ENCODE assay signal across 8 mouse cellular contexts in the genomic region with DNA sequence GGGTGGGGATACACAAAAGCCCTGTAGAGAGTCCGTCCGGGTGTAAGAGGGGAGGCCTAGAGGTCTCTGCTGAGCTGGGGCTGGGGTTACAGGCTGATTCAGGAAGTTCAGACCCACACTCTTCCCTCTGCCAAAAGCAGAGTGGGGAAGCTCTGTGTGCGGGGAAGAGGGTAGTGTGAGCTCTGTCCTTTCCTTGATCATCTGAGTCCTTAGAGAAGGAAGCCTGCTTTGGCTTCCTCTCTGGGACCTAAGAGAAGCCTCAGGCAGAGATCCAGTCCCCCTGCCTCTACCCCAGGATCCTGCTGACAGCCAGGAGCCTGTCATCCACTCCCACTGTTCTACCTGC. TPM values are rescaled to one million over a fixed set of nuclear protein-coding genes. Genes with fewer than 3 reads are reported as not detected.
DNase-seq lines count a peak whose midpoint lies in the region; ATAC-seq and TF ChIP-seq lines count a peak whose summit lies in the region.

No protein-coding gene starts in this region.

- peak overlapping the region; percentile 82 to 93 (median 93) for H3K4me3 ChIP-seq in CH12.LX (replicated peaks in 1 of 3; ENCODE audit: low read depth in 2 of 3, low read length in 2 of 3, poor library complexity in 1 of 3)
- H3K4me3 ChIP-seq in forebrain, embryonic 16.5 days (replicated peaks; ENCODE audit: low read length), result peak overlapping the region; percentile 91
- H3K4me3 ChIP-seq in liver, embryonic 14.5 days (ENCODE audit: insufficient read depth in 1 of 2, low read depth in 2 of 2, low read length in 2 of 2), result no peak overlapping the region

- H3K27ac ChIP-seq in CH12.LX (ENCODE audit: insufficient read depth, low read depth), result no peak overlapping the region
- H3K27ac ChIP-seq in forebrain, embryonic 16.5 days (ENCODE audit: low read length), result no peak overlapping the region
- H3K27ac ChIP-seq in liver, embryonic 14.5 days, result no peak overlapping the region; the same call in 1 of the 2 replicates

- dilution Hi-C loops in CH12.LX (cut with MboI; ENCODE audit: extremely low pct_ligation_motif_present, extremely low pct_unique_long_range_greater_than_20kb, low sequenced_read_pairs), result no loop called here

- H3K4me2 ChIP-seq in CH12.LX (ENCODE audit: insufficient read depth, low read depth, poor library complexity, severe bottlenecking), result peak overlapping the region; percentile 82
- peak overlapping the region; percentile 73 for H3K4me2 ChIP-seq in forebrain, embryonic 16.5 days (ENCODE audit: low read length)
- H3K4me2 ChIP-seq in liver, embryonic 14.5 days (ENCODE audit: low read depth), result peak overlapping the region; percentile 82

- peaks cover 20 to 65% of the 10 kb centered on the region in 2 experiments for H3K36me3 ChIP-seq in CH12.LX (replicated peaks in 1 of 2; ENCODE audit: control insufficient read depth in 1 of 2, insufficient read depth in 1 of 2, low read length in 1 of 2)
- H3K36me3 ChIP-seq in forebrain, embryonic 16.5 days (ENCODE audit: control insufficient read depth, insufficient read depth), result peaks cover 6% of the 10 kb centered on the region; the same call in 1 of the 2 replicates
- H3K36me3 ChIP-seq in liver, embryonic 14.5 days (replicated peaks; ENCODE audit: control insufficient read depth, insufficient read depth, low read depth), result peaks cover 13% of the 10 kb centered on the region

- DNase-seq in heart, adult 11 months, result peak; percentile 95
- no peak for DNase-seq in heart, adult 18-20 months
- DNase-seq in CH12.LX (ENCODE audit: extremely low read depth), result no peak
- no peak for DNase-seq in liver, embryonic 14.5 days (ENCODE audit: low read depth in 3 of 3, low spot score in 3 of 3)
- no peak for DNase-seq in urinary bladder, postnatal 14 days (ENCODE audit: low spot score)
- no peak for DNase-seq in ovary, postnatal 14 days (ENCODE audit: low spot score)

- H3K9me3 ChIP-seq in CH12.LX (replicated peaks; ENCODE audit: low read length), result no peaks in the 10 kb centered on the region
- H3K9me3 ChIP-seq in forebrain, embryonic 16.5 days (ENCODE audit: control insufficient read depth, low read length), result no peaks in the 10 kb centered on the region
- no peaks in the 10 kb centered on the region for H3K9me3 ChIP-seq in liver, embryonic 14.5 days (ENCODE audit: control insufficient read depth, low read length)

- TF ChIP-seq CTCF in CH12.LX (conservative IDR thresholded peaks at IDR 0.05 in 1 of 2, IDR thresholded peaks at IDR 0.05 in 1 of 2; ENCODE audit: low read depth in 2 of 2, low read length in 2 of 2), result no peak
- no peak for TF ChIP-seq CTCF in liver, embryonic 14.5 days (IDR thresholded peaks at IDR 0.05; ENCODE audit: low read depth)

- no peak for TF ChIP-seq EP300 in CH12.LX (IDR thresholded peaks at IDR 0.05; ENCODE audit: low read length)
- TF ChIP-seq EP300 in liver, embryonic 14.5 days (IDR thresholded peaks at IDR 0.05; ENCODE audit: low read depth), result no peak

- TF ChIP-seq POLR2A in CH12.LX (IDR thresholded peaks at IDR 0.05; ENCODE audit: low read depth, low read length), result no peak

- no peak for ATAC-seq in forebrain, embryonic 16.5 days
- ATAC-seq in liver, embryonic 14.5 days (ENCODE audit: insufficient read depth), result no peak
- no peak for ATAC-seq in monocyte, adult 5-6 weeks (replicated peaks; ENCODE audit: insufficient number of reproducible peaks, low FRiP score, low TSS enrichment, poor library complexity, severe bottlenecking)

- H3K9ac ChIP-seq in CH12.LX (ENCODE audit: insufficient read depth, low read depth), result peak overlapping the region; percentile 98
- H3K9ac ChIP-seq in forebrain, embryonic 16.5 days (replicated peaks; ENCODE audit: low read depth, low read length), result peak overlapping the region; percentile 56
- no peak overlapping the region for H3K9ac ChIP-seq in liver, embryonic 14.5 days (replicated peaks)

- peaks cover 22 to 61% of the 10 kb centered on the region in 2 experiments for H3K4me1 ChIP-seq in CH12.LX (ENCODE audit: control insufficient read depth in 1 of 2, insufficient read depth in 2 of 2)
- peaks cover 61% of the 10 kb centered on the region for H3K4me1 ChIP-seq in forebrain, embryonic 16.5 days (replicated peaks; ENCODE audit: control insufficient read depth, insufficient read depth, low read length)
- peaks cover 27 to 54% of the 10 kb centered on the region in 2 experiments for H3K4me1 ChIP-seq in liver, embryonic 14.5 days (replicated peaks; ENCODE audit: control insufficient read depth in 2 of 2, insufficient read depth in 2 of 2, low read length in 1 of 2)

- H3K79me2 ChIP-seq in CH12.LX (replicated peaks; ENCODE audit: control insufficient read depth, extremely low read depth, insufficient read depth, poor library complexity, severe bottlenecking), result peaks cover 82% of the 10 kb centered on the region

- TF ChIP-seq RAD21 in CH12.LX (IDR thresholded peaks at IDR 0.05; ENCODE audit: low read depth, low read length), result no peak

- no peaks in the 10 kb centered on the region for H3K27me3 ChIP-seq in CH12.LX (replicated peaks)
- no peaks in the 10 kb centered on the region for H3K27me3 ChIP-seq in forebrain, embryonic 16.5 days (replicated peaks; ENCODE audit: control insufficient read depth, insufficient read depth, low read length)
- no peaks in the 10 kb centered on the region for H3K27me3 ChIP-seq in liver, embryonic 14.5 days (ENCODE audit: control insufficient read depth, insufficient read depth, low read length)

- in situ Hi-C loops in CH12.LX (cut with MboI; ENCODE audit: low pct_ligation_motif_present, low pct_unique_long_range_greater_than_20kb, low sequenced_read_pairs), result no loop called here

- 47% methylated on average over 3 of the region's 3 CpGs for WGBS in forebrain, embryonic 16.5 days
- 59% methylated on average over 3 of the region's 3 CpGs for WGBS in liver, embryonic 14.5 days (ENCODE audit: insufficient replicate concordance)

TF ChIP-seq in CH12.LX, 34 proteins besides CTCF, POLR2A, EP300 and RAD21:
- TF ChIP-seq NRF1 (IDR thresholded peaks at IDR 0.05; ENCODE audit: low read depth, low read length), result no peak
- TF ChIP-seq TBP (conservative IDR thresholded peaks at IDR 0.05; ENCODE audit: low read depth, low read length), result no peak
- no peak for TF ChIP-seq HCFC1 (IDR thresholded peaks at IDR 0.05; ENCODE audit: low read depth, low read length)
- no peak for TF ChIP-seq ELF1 (IDR thresholded peaks at IDR 0.05; ENCODE audit: low read depth, low read length)
- TF ChIP-seq E2F4 (IDR thresholded peaks at IDR 0.05; ENCODE audit: insufficient replicate concordance, low read depth, low read length), result no peak
- TF ChIP-seq ETS1 (conservative IDR thresholded peaks at IDR 0.05; ENCODE audit: low read depth, low read length), result no peak
- TF ChIP-seq ZC3H11A (IDR thresholded peaks at IDR 0.05; ENCODE audit: low read depth, low read length), result no peak
- no peak for TF ChIP-seq IRF4 (IDR thresholded peaks at IDR 0.05; ENCODE audit: low read depth, low read length)
- TF ChIP-seq MEF2A (IDR thresholded peaks at IDR 0.05; ENCODE audit: borderline replicate concordance, low read depth, low read length), result no peak
- TF ChIP-seq MAX (IDR thresholded peaks at IDR 0.05; ENCODE audit: low read length), result no peak
TF ChIP-seq in CH12.LX: peak in this region for 0.

RNA-seq across cellular contexts. Expression of a gene that starts 4.8 kb away (rescaled TPM):
- 10 to 100 TPM; 33.9 to 38.8 TPM for total RNA-seq in heart, adult 18-20 months (2021)
- total RNA-seq in CH12.LX (2012; rRNA removed) (11.0 and 12.0 TPM in 2 replicates), CH12.LX (2014; rRNA removed) (3.7 and 4.4 TPM in 2 replicates)
- polyA plus RNA-seq in CH12.LX (2012; ENCODE audit: insufficient read length, low read depth), result 23.3 and 24.9 TPM in 2 replicates
- 24.5 and 27.7 TPM in 2 replicates for polyA plus RNA-seq in forebrain, embryonic 16.5 days (2015; fragmentation: Nextera tagmentation; extraction: Ambion mirVana)
- 7.3 and 7.7 TPM in 2 replicates for polyA plus RNA-seq in liver, embryonic 14.5 days (2012; rRNA removed)
- 7.5 and 10.1 TPM in 2 replicates for polyA plus RNA-seq in liver, embryonic 14.5 days (2014; fragmentation: Nextera tagmentation; extraction: Ambion mirVana)
- total RNA-seq in monocyte, adult 5-6 weeks (2017), result 35.4 to 50.0 TPM (median 39.9 TPM) in 3 replicates

Comparison
In these comparisons a context has a peak if more than half of its experiments do, and no peak if none do; other contexts are left out.
1. H3K4me3 ChIP-seq: peak in CH12.LX (3 of 3) and forebrain, embryonic 16.5 days (single experiment); none in liver, embryonic 14.5 days (0 of 2).
2. Peak in every context shown above with its lines, with median percentiles within 50 percentile points of each other: H3K4me2 ChIP-seq.